Mouse (Mus musculus): Measurements from ENCODE around the gene Gm8050. TPM values are rescaled to one million over a fixed set of nuclear protein-coding genes. Genes with fewer than 3 reads are reported as not detected.
A peak's percentile ranks its signal among the peaks of the same experiment; 100 is the strongest.
"Not testable (repeated sequence)": the region's sequence is repeated elsewhere in the genome, so short reads cannot be mapped to it uniquely, and the experiment has no call there.

The Gm8050 gene
- polyA plus RNA-seq (2015; fragmentation: Nextera tagmentation; extraction: Ambion mirVana), result not detected in 2 replicates

- H3K4me1 ChIP-seq; H3K27me3 ChIP-seq (replicated peaks); ATAC-seq (ENCODE audit: extremely low read depth, insufficient number of reproducible peaks, low FRiP score, low TSS enrichment); H3K9ac ChIP-seq; H3K4me3 ChIP-seq; H3K4me2 ChIP-seq; H3K9me3 ChIP-seq; H3K36me3 ChIP-seq; H3K27ac ChIP-seq (replicated peaks): not testable (repeated sequence)
- 80% methylated on average over 1 of the region's 2 CpGs for WGBS
Observed at GRCm38 (mm10) chr14:6720151-6720550, at the start of gene Gm8050. Gene Gm8050 (minus strand): TSS chr14:6720251.

DNA sequence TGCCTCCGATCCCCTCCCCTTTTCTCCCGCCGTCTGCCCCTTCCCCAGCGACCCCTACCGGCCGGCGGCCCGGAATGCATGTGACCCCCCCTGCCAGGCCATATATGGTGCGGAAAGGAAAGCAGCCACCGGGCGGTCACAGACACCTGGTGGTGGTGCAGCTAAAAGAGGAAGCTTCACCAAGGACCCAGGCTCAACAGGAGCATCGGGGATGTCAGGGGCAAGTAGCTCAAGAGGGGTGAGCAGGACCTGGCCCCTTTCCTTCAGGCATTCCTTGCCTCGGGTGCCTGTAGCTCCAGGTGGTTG lies 37.1 kb upstream of the Gm8050 start:
- not testable (repeated sequence) for ATAC-seq (ENCODE audit: extremely low read depth, insufficient number of reproducible peaks, low FRiP score, low TSS enrichment); H3K27ac ChIP-seq (replicated peaks); H3K36me3 ChIP-seq; H3K4me1 ChIP-seq; H3K9ac ChIP-seq; H3K9me3 ChIP-seq; H3K27me3 ChIP-seq (replicated peaks)
- WGBS, result 0% methylated on average over 5 of the region's 13 CpGs
- peak overlapping the region; percentile 64 for H3K4me2 ChIP-seq
- peak overlapping the region; percentile 54 for H3K4me3 ChIP-seq

- peak overlapping the region; percentile 75 for H3K9ac ChIP-seq
- H3K27ac ChIP-seq (replicated peaks), result 0 out of 2 replicates have a peak overlapping the region, but pooled peaks have one; percentile 39
- WGBS, result 1% methylated on average over 19 of the region's 67 CpGs
- H3K4me1 ChIP-seq; H3K36me3 ChIP-seq; H3K27me3 ChIP-seq (replicated peaks); ATAC-seq (ENCODE audit: extremely low read depth, insufficient number of reproducible peaks, low FRiP score, low TSS enrichment); H3K9me3 ChIP-seq: not testable (repeated sequence)
- H3K4me2 ChIP-seq, result peak overlapping the region; percentile 64
- peak overlapping the region; percentile 54 for H3K4me3 ChIP-seq
Observed at GRCm38 (mm10) chr14:6756384-6757230, 36.6 kb upstream of the Gm8050 start.

DNA sequence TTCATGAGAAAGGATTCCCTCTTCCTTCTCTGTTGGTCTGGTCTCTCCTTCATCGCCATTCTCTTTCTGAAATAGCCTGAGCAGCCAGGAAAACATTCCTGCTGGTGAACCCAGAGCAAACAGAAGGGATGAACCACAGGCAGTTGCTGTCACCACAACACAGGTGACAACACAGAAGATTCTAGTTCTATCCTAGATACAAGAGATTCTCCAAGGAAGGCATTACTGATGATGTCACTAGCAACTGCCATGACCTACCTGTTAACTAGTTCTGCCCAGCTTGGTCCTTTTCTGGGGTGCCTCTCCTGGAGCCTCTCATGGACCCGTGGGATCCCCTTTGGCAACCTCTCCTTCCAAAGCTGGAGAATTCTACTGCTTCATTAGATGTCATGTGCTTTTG lies 22.2 kb upstream of the Gm8050 start, which contains the start of gene Gm3636:
TSS of gene Gm3636 (minus strand) at position 101 of the 400 bp plus-strand sequence.
- WGBS, result no CpG with 5 or more reads among the region's 2 CpGs
- not testable (repeated sequence) for H3K36me3 ChIP-seq; ATAC-seq (ENCODE audit: extremely low read depth, insufficient number of reproducible peaks, low FRiP score, low TSS enrichment); H3K9ac ChIP-seq; H3K4me2 ChIP-seq; H3K4me1 ChIP-seq; H3K27me3 ChIP-seq (replicated peaks); H3K9me3 ChIP-seq; H3K27ac ChIP-seq (replicated peaks); H3K4me3 ChIP-seq

DNA sequence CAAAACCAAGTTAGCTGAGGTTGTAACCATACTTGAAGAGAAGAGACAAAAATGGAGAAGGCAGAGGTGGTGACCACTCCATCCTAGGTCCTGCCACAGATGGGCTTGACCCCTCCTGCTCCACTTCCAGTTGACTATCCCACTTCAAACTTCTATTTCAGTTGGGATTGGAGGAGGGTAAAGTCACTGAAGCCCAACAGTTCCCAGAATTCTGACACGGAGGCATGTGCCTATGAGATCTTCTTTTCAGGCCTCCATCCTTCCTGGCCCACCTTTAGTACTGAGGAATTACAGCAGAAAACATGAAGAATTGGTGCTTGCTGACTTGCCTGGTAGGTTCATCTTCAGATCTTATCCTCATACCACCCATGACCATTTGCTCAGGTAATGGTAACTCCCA lies 36.0 kb downstream of the Gm8050 start, which contains the start of gene Gm10251:
TSS of gene Gm10251 (minus strand) at position 101 of the 400 bp plus-strand sequence.
- H3K4me2 ChIP-seq; ATAC-seq (ENCODE audit: extremely low read depth, insufficient number of reproducible peaks, low FRiP score, low TSS enrichment); H3K27me3 ChIP-seq (replicated peaks); H3K4me3 ChIP-seq; H3K36me3 ChIP-seq; H3K4me1 ChIP-seq; H3K9me3 ChIP-seq; H3K9ac ChIP-seq; H3K27ac ChIP-seq (replicated peaks): not testable (repeated sequence)
- WGBS, result no CpG with 5 or more reads among the region's 1 CpGs

Other genes starting within 250 kb of the Gm8050 start
- not detected in 2 replicates for gene Gm8356, start 183.0 kb downstream of the Gm8050 start, polyA plus RNA-seq (2015; fragmentation: Nextera tagmentation; extraction: Ambion mirVana)
- gene Gm3629, start 129.6 kb downstream of the Gm8050 start, polyA plus RNA-seq (2015; fragmentation: Nextera tagmentation; extraction: Ambion mirVana), result 0.74 and 0.82 TPM in 2 replicates
- gene Gm3460, start 97.8 kb downstream of the Gm8050 start, polyA plus RNA-seq (2015; fragmentation: Nextera tagmentation; extraction: Ambion mirVana), result not detected in 2 replicates
- gene Gm10251, start 36.1 kb downstream of the Gm8050 start, polyA plus RNA-seq (2015; fragmentation: Nextera tagmentation; extraction: Ambion mirVana), result 0.23 and 0.25 TPM in 2 replicates
- gene Gm3636, start 22.1 kb upstream of the Gm8050 start, polyA plus RNA-seq (2015; fragmentation: Nextera tagmentation; extraction: Ambion mirVana), result 9.2 and 10.4 TPM in 2 replicates
- not detected in 2 replicates for gene Gm8362, start 54.2 kb upstream of the Gm8050 start, polyA plus RNA-seq (2015; fragmentation: Nextera tagmentation; extraction: Ambion mirVana)
- not detected in 2 replicates for gene Gm3642, start 120.1 kb upstream of the Gm8050 start, polyA plus RNA-seq (2015; fragmentation: Nextera tagmentation; extraction: Ambion mirVana)
- gene Gm3667, start 169.7 kb upstream of the Gm8050 start, polyA plus RNA-seq (2015; fragmentation: Nextera tagmentation; extraction: Ambion mirVana), result 0.89 and 0.92 TPM in 2 replicates

All from heart, embryonic 13.5 days (tissue).